Mouse (Mus musculus) mesoderm, embryonic 11.5 days (tissue): ENCODE results near the gene H60c.
A peak's percentile ranks its signal among the peaks of the same experiment; 100 is the strongest.
"Not testable (repeated sequence)": the region's sequence is repeated elsewhere in the genome, so short reads cannot be mapped to it uniquely, and the experiment has no call there.

ENCODE experiments used
- DNase-seq: peaks from one replicate; pipeline ENCODE4 v3.0.0-alpha.2; 2012; ENCODE audit warnings: low read depth, low spot score

Gene H60c

GRCm38 (mm10) chr10:3267671-3268070, at the start of gene H60c:
Gene H60c, minus strand, starts transcription at chr10:3267771.
- no peak for DNase-seq

DNA sequence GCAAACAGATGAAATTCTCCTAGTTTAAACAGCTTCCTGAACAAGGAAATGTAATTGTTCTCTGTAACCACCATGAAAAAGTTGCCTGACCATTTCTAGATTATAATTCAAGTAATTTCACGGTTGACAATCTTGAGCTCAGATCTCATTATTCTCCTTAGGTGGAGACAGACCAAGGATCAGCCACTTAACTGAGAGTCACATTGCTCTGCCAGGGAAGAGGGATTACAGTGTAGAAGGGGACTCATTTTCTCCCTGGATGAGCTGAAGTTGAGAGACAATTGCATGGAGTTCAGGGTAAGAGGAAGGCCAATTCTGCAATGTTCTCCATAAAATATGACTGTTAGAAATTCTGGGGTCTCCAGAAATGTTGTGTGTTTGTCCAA, 41.2 kb upstream of the H60c start:
- no peak for DNase-seq

- DNase-seq = no peak
Observed at GRCm38 (mm10) chr10:3308180-3308820, 40.7 kb upstream of the H60c start.

DNA sequence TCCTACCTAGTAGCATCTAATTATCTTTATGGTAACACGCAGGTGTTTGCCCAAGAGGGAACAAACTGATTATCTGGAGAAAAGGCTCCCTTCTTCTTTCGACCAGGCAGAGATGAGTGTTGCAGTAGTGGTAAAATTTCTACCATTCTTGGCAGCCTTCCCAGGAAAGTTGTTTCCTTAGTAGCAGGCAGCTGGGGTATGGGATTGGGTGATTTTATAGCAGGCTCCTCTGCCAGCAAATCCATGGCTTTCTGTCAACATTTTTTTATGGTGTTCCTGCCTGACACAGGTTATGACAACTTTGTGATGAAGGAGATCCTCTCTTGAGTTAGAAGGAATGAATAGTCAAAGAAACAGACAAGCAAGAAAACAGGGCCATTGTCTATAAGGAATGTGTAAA, 40.2 kb upstream of the H60c start:
- no peak for DNase-seq

DNA sequence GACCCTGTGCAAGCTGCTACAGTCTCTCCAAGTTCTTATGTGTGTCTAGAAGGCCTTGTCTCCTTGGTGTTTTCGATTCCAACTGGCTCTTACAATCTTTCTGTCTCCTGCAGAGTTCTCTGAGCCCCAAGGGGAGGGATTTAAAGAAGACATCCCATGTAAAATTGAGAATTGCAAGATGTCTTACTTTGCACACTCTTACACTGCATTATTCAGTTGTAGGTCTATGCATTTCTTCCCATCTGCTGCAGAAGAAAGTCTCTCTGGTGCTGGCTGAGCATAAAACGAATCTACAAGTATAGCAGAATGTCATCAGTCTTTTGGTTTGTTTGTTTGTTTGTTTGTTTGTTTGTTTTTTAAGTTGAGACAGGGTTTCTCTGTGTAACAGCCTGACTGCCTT, 26.4 kb upstream of the H60c start:
- no peak for DNase-seq

GRCm38 (mm10) chr10:3281047-3281446, 13.5 kb upstream of the H60c start:
- DNase-seq = no peak

DNA sequence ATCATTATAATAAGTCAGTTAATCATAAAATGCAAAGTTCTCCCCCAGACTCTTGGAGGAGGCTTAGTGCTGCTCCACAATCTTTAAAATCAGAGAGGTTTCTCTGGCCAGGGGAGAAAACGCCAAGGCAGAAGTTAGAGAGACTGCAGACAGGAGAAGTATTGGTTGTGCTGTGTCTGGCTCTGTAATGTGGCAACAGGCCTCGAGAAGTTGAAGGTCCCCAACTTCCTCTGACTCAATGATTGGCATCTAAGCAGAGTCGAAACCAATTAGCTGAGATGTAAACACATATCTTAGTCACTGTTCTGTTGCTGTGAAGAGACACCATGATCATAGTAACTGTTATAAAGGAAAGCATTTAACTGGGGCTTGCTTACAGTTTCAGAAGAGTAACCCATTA, 6.5 kb upstream of the H60c start:
- DNase-seq = no peak

GRCm38 (mm10) chr10:3271036-3271435, 3.5 kb upstream of the H60c start:
- no peak for DNase-seq

GRCm38 (mm10) chr10:3266729-3267128, 842 bp downstream of the H60c start:
- DNase-seq = no peak

- DNase-seq = no peak
Observed at GRCm38 (mm10) chr10:3262784-3263183, 4.8 kb downstream of the H60c start.

DNA sequence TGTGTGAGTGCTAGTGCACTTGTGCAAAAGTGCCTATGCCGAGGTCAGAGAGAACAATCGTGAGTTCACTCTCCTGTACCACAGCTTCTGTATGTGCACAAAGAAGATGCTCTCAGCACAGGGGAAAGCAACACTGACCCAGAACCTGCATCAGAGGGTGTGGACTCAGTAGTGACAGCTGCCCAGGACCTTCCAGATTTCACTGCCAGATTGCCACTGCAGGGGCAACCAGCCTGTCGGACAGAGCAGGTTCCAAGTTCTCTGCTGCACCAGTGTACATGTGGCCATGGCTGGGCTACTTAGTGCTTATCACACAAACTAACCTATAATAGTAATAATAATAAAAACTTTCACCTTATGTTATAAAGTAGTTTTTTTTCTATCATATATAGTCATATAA, 10.2 kb downstream of the H60c start:
- no peak for DNase-seq

GRCm38 (mm10) chr10:3238436-3238835, 29.1 kb downstream of the H60c start:
- not testable (repeated sequence) for DNase-seq

DNA sequence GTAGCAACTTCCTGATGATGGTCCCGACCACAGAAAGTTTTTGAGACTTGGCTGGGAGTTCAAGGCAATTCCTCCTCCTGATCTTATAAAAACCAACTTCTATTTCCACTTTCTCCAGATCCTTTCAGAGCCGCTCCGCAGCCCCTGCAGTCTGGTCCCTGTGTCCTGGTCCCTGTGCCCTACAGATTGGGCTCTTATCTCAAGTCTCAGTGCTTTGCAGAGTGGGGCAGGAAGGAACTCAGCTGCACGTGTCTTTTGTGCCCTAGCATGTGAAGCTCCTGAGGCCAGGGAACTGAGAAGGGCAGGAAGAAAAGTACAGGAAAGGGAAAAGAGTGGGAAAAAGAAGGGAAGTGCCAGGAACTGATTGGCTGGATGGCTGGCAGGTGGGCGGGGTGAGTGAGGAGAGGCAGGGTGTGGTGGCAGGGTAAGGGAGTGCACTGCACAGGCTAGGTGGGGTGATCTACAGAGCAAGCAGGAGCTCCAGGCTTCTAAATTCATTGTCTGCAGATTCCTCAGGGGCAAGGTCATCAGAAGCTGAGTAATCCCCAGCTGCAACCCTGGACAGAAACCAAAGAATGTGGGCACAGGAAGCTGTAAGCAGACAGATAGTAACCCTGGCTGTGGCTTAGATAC, 30.8 kb downstream of the H60c start:
- DNase-seq = no peak

- peak; percentile 31 for DNase-seq
Observed at GRCm38 (mm10) chr10:3228447-3229195, 39.0 kb downstream of the H60c start.
